Mouse (Mus musculus): ENCODE results near the gene Ripor2. TPM values are rescaled to one million over a fixed set of nuclear protein-coding genes. Genes with fewer than 3 reads are reported as not detected.

The Ripor2 gene
- total and polyA plus RNA-seq, 2 experiments from 2014 or later, result 21.3 to 53.2 TPM

DNA sequence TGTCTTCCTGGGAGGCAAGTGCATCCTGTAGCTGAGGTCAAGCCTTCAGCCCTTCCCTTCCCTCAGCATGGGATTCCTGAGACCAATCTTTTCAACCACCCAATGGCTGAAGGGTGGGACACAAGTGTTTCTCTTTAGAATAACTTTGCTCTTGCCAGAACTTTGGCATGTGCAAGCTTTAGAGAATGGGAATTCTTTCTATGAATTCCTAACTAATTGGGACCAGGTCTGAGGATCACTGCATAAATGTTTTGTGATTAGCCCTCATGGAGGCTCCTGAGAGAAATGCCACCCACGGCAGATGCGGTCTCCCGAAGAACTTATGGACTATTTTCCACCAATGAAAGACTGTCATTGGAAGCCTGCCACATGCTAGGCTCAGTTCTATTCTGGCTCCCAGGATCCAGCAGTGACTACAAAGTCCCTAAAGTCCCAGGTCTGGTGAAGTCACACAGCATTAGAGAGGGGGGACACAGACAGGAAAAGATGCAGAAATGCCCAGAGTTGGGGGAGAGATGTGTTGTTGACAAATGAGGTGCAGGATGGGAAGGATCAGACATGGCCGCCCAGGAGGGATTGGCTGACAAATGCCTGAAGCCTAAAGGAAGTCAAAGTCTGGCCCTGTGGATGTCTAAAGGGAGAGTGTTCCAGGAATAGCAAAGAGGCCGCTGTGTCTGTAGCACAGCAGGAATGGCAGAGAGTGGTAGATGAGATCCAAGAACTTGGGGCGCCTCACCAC lies 44.9 kb downstream of the Ripor2 start:
- no peak overlapping the region for H3K4me2 ChIP-seq (ENCODE audit: low read depth)
- no peaks in the 10 kb centered on the region for H3K36me3 ChIP-seq (ENCODE audit: insufficient read depth)
- H3K4me3 ChIP-seq (ENCODE audit: low read depth, low read length), result no peak overlapping the region
- no peaks in the 10 kb centered on the region for H3K27me3 ChIP-seq (ENCODE audit: insufficient read depth, low read length)
- H3K27ac ChIP-seq (ENCODE audit: low read depth, low read length), result no peak overlapping the region
- no peaks in the 10 kb centered on the region for H3K9me3 ChIP-seq (ENCODE audit: low read length)
- H3K4me1 ChIP-seq (ENCODE audit: insufficient read depth), result peaks cover 7% of the 10 kb centered on the region; the same call in 1 of the 2 replicates
- DNase-seq (no peak), ATAC-seq (no peak)
- 71% methylated on average over 6 of the region's 6 CpGs for WGBS
- no peak for TF ChIP-seq CTCF (IDR thresholded peaks at IDR 0.05; ENCODE audit: low read depth)
- H3K9ac ChIP-seq, result no peak overlapping the region

- no peak for DNase-seq
- no peak overlapping the region for H3K4me2 ChIP-seq (ENCODE audit: low read depth)
- H3K9me3 ChIP-seq (ENCODE audit: low read length), result no peaks in the 10 kb centered on the region
- TF ChIP-seq CTCF (IDR thresholded peaks at IDR 0.05; ENCODE audit: low read depth), result no peak
- peaks cover 7% of the 10 kb centered on the region; the same call in 1 of the 2 replicates for H3K4me1 ChIP-seq (ENCODE audit: insufficient read depth)
- H3K36me3 ChIP-seq (ENCODE audit: insufficient read depth), result no peaks in the 10 kb centered on the region
- H3K4me3 ChIP-seq (ENCODE audit: low read depth, low read length), result no peak overlapping the region
- ATAC-seq, result no peak
- H3K9ac ChIP-seq, result no peak overlapping the region
- 89% methylated on average over 4 of the region's 4 CpGs for WGBS
- H3K27me3 ChIP-seq (ENCODE audit: insufficient read depth, low read length), result no peaks in the 10 kb centered on the region
- no peak overlapping the region; the same call in 1 of the 2 replicates for H3K27ac ChIP-seq (ENCODE audit: low read depth, low read length)
Measured at GRCm38 (mm10) chr13:24628192-24628591, 46.2 kb downstream of the Ripor2 start.

DNA sequence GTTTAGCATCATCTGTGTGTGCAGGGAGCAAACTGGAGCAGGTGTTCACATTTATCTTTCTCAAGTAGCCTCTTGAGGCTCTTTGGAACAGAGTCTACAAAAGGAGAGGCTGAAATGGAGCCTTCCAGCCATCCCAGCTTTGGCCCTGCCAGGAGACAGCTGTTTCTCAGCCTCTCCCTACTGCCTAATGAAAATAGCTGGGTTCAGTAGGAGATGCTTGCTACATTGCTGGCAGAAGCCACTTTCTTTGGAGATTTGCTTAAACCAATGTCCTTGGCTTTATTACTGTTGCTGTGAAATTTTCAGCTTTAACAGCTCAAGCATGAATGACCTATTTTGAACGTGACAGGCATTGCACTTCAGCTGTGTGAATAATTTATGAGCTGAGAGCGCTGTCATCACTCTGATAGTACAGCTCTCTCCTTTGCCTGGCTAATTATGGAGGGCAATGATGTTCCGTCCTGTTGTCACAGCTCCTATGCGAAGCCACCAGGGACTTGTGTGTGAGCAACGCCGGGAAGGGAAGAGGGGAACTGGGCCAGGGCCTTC lies 47.2 kb downstream of the Ripor2 start:
- Histone ChIP-seq H3K4me3 (ENCODE audit: low read depth, low read length) (no peak overlapping the region), H3K4me1 (ENCODE audit: insufficient read depth) (peaks cover 7% of the 10 kb centered on the region; the same call in 1 of the 2 replicates), H3K9me3 (ENCODE audit: low read length) (no peaks in the 10 kb centered on the region), H3K27me3 (ENCODE audit: insufficient read depth, low read length) (no peaks in the 10 kb centered on the region), H3K9ac (no peak overlapping the region), H3K36me3 (ENCODE audit: insufficient read depth) (no peaks in the 10 kb centered on the region), H3K27ac (ENCODE audit: low read depth, low read length) (peak overlapping the region; percentile 58), H3K4me2 (ENCODE audit: low read depth) (no peak overlapping the region)
- peak; percentile 84 for ATAC-seq
- DNase-seq, result peak; percentile 41
- TF ChIP-seq CTCF (IDR thresholded peaks at IDR 0.05; ENCODE audit: low read depth), result no peak
- WGBS, result 16% methylated on average over 6 of the region's 6 CpGs

DNA sequence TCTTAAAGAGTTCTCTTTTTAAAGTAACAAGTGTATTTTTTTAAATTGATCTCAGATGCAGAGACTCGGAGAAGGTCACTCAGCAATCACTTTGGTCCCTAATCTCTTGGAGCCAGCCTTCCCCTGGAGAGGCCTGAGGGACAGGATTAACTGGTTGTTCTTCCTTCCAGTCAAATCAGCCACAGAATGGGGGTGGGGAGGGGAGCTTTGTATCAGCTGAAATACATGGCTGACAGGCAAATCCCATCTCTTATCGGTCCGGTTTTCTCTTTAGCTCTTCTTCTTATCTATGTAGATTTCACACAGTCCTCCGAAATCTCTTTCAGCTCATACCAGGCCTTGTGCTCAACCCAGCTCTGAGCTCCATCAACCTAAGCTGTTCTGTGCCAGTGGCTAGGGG lies 48.4 kb downstream of the Ripor2 start:
- no peak overlapping the region for H3K4me2 ChIP-seq (ENCODE audit: low read depth)
- H3K4me3 ChIP-seq (ENCODE audit: low read depth, low read length), result no peak overlapping the region
- DNase-seq (no peak), ATAC-seq (no peak)
- TF ChIP-seq CTCF (IDR thresholded peaks at IDR 0.05; ENCODE audit: low read depth), result no peak
- WGBS, result 60% methylated on average over 4 of the region's 4 CpGs
- no peak overlapping the region for H3K9ac ChIP-seq
- no peaks in the 10 kb centered on the region for H3K27me3 ChIP-seq (ENCODE audit: insufficient read depth, low read length)
- H3K4me1 ChIP-seq (ENCODE audit: insufficient read depth), result peaks cover 7% of the 10 kb centered on the region; the same call in 1 of the 2 replicates
- no peak overlapping the region for H3K27ac ChIP-seq (ENCODE audit: low read depth, low read length)
- H3K9me3 ChIP-seq (ENCODE audit: low read length), result no peaks in the 10 kb centered on the region
- H3K36me3 ChIP-seq (ENCODE audit: insufficient read depth), result no peaks in the 10 kb centered on the region

GRCm38 (mm10) chr13:24632988-24633577 lies 51.1 kb downstream of the Ripor2 start:
- no peak for TF ChIP-seq CTCF (IDR thresholded peaks at IDR 0.05; ENCODE audit: low read depth)
- ATAC-seq (no peak), DNase-seq (no peak)
- WGBS, result 70% methylated on average over 4 of the region's 4 CpGs
- H3K9ac ChIP-seq, result no peak overlapping the region
- H3K4me2 ChIP-seq (ENCODE audit: low read depth), result no peak overlapping the region
- H3K4me3 ChIP-seq (ENCODE audit: low read depth, low read length), result no peak overlapping the region
- no peak overlapping the region for H3K27ac ChIP-seq (ENCODE audit: low read depth, low read length)
- no peaks in the 10 kb centered on the region for H3K27me3 ChIP-seq (ENCODE audit: insufficient read depth, low read length)
- no peaks in the 10 kb centered on the region for H3K36me3 ChIP-seq (ENCODE audit: insufficient read depth)
- peaks cover 11% of the 10 kb centered on the region for H3K4me1 ChIP-seq (ENCODE audit: insufficient read depth)
- no peaks in the 10 kb centered on the region for H3K9me3 ChIP-seq (ENCODE audit: low read length)

DNA sequence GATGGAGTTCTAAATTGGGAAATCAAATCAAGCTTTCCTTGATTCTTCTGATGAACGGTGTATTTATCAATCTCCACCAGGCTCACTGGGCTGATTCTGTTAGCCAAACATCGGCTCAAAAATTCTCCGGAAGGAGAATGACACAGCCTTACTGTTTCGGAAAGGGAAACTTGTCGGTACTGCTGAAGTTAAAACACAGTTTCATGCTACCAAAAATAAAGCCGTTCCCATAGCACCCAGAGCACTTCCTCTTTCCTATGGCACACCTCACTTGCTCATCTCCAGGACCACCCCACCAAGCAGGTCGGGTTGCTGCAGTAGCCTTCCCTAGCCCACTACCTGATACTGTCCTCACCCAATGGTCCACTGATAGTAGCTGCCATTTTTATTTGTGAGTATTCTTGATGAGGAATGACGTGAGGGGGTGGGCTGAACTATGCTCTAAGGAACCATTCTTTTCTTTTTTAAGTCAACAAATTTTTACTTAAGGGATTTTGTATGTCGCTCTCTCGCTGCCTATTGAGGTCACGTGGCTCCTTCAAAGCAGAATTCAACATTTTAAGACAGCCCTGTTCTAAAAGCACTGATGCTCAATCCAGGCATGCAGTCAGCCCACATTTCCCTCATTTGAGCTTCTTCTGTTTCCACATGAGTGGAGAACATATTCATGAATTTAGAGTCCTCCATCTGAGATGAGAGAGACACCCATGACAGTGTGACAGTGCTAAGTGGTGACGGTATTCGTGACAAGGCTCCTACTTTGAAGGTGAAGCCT lies 52.5 kb downstream of the Ripor2 start:
- Histone ChIP-seq H3K9ac (no peak overlapping the region), H3K4me3 (ENCODE audit: low read depth, low read length) (no peak overlapping the region), H3K4me1 (ENCODE audit: insufficient read depth) (peaks cover 7% of the 10 kb centered on the region; the same call in 1 of the 2 replicates), H3K9me3 (ENCODE audit: low read length) (no peaks in the 10 kb centered on the region), H3K27me3 (ENCODE audit: insufficient read depth, low read length) (no peaks in the 10 kb centered on the region), H3K4me2 (ENCODE audit: low read depth) (no peak overlapping the region), H3K27ac (ENCODE audit: low read depth, low read length) (no peak overlapping the region), H3K36me3 (ENCODE audit: insufficient read depth) (no peaks in the 10 kb centered on the region)
- ATAC-seq, result no peak
- TF ChIP-seq CTCF (IDR thresholded peaks at IDR 0.05; ENCODE audit: low read depth), result no peak
- WGBS, result 79% methylated on average over 13 of the region's 13 CpGs
- DNase-seq, result no peak

Data from forebrain, postnatal 0 days (tissue).